Mouse (Mus musculus): ENCODE results near the gene Ncln.

DNA sequence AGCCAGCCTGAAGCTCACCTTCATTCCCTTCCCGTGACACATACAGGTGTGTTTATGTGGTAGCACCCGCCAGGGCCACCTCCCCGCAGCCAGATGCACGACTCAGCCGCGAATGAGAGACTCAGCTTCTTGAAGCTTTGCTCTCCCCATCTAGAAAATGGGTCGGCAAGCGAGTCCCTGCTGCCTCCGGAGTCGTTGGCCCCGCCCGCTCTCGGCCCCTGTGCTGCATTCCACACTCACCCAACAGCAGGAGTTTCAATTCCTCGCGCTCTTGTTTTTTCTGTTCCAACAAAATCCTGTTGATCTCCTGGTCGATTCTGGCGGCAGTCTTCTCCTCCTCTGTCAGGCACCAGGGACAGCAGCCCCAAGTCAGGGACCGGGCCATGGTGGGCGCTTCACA lies 27.4 kb upstream of the Ncln start:
- no peak for TF ChIP-seq POLR2A (IDR thresholded peaks at IDR 0.05; ENCODE audit: borderline replicate concordance, extremely low read depth, low read depth, low read length)
- TF ChIP-seq CTCF (IDR thresholded peaks at IDR 0.05; ENCODE audit: insufficient read depth, low read length) = no peak

All from lung, adult 2 months (tissue).